Mouse (Mus musculus) urinary bladder, postnatal 14 days (tissue): Measurements from ENCODE around the gene Eps8.

Experiments used
- DNase-seq: peaks from one replicate; pipeline ENCODE4 v3.0.0; 2021; ENCODE audit warnings: low spot score

Gene Eps8

GRCm38 (mm10) chr6:137654776-137655175, at the start of gene Eps8:
Gene Eps8, minus strand, starts transcription at chr6:137654876.
- no peak for DNase-seq

- no peak for DNase-seq
These were observed 48.8 kb upstream of the Eps8 start for GRCm38 (mm10) chr6:137703431-137703830.

GRCm38 (mm10) chr6:137702918-137703317, 48.2 kb upstream of the Eps8 start:
- peak; percentile 22 for DNase-seq

GRCm38 (mm10) chr6:137702186-137702585, 47.5 kb upstream of the Eps8 start:
- DNase-seq: no peak

- no peak for DNase-seq
These were observed 44.8 kb upstream of the Eps8 start for GRCm38 (mm10) chr6:137699434-137699833.

GRCm38 (mm10) chr6:137696445-137697204, 41.9 kb upstream of the Eps8 start:
- no peak for DNase-seq

- no peak for DNase-seq
These were observed 40.4 kb upstream of the Eps8 start for GRCm38 (mm10) chr6:137695046-137695445.

GRCm38 (mm10) chr6:137694310-137694709, 39.6 kb upstream of the Eps8 start:
- no peak for DNase-seq

- DNase-seq: no peak
These were observed 36.0 kb upstream of the Eps8 start for GRCm38 (mm10) chr6:137690550-137691119.

GRCm38 (mm10) chr6:137688506-137689105, 33.9 kb upstream of the Eps8 start:
- DNase-seq: no peak

GRCm38 (mm10) chr6:137688079-137688478, 33.4 kb upstream of the Eps8 start:
- DNase-seq: no peak

GRCm38 (mm10) chr6:137687667-137688066, 33.0 kb upstream of the Eps8 start:
- DNase-seq: no peak

- DNase-seq: no peak
These were observed 28.0 kb upstream of the Eps8 start for GRCm38 (mm10) chr6:137682629-137683028.

GRCm38 (mm10) chr6:137681000-137681399, 26.3 kb upstream of the Eps8 start:
- no peak for DNase-seq

GRCm38 (mm10) chr6:137676581-137676980, 21.9 kb upstream of the Eps8 start:
- DNase-seq: no peak

- no peak for DNase-seq
These were observed 20.9 kb upstream of the Eps8 start for GRCm38 (mm10) chr6:137675556-137675955.

- DNase-seq: no peak
These were observed 18.6 kb upstream of the Eps8 start for GRCm38 (mm10) chr6:137673301-137673700.

GRCm38 (mm10) chr6:137671561-137671960, 16.9 kb upstream of the Eps8 start:
- DNase-seq: no peak

- DNase-seq: no peak
These were observed 16.1 kb upstream of the Eps8 start for GRCm38 (mm10) chr6:137670820-137671219.

- no peak for DNase-seq
These were observed 15.2 kb upstream of the Eps8 start for GRCm38 (mm10) chr6:137669876-137670275.

GRCm38 (mm10) chr6:137669433-137669832, 14.8 kb upstream of the Eps8 start:
- DNase-seq: no peak

GRCm38 (mm10) chr6:137668331-137668730, 13.7 kb upstream of the Eps8 start:
- DNase-seq: no peak

GRCm38 (mm10) chr6:137667665-137668064, 13.0 kb upstream of the Eps8 start:
- DNase-seq: no peak
